Mouse (Mus musculus): Measurements from ENCODE around the gene Pdcl2. TPM values are rescaled to one million over a fixed set of nuclear protein-coding genes. Genes with fewer than 3 reads are reported as not detected.

Gene Pdcl2
- polyA plus RNA-seq, 1 experiment = not detected

DNA sequence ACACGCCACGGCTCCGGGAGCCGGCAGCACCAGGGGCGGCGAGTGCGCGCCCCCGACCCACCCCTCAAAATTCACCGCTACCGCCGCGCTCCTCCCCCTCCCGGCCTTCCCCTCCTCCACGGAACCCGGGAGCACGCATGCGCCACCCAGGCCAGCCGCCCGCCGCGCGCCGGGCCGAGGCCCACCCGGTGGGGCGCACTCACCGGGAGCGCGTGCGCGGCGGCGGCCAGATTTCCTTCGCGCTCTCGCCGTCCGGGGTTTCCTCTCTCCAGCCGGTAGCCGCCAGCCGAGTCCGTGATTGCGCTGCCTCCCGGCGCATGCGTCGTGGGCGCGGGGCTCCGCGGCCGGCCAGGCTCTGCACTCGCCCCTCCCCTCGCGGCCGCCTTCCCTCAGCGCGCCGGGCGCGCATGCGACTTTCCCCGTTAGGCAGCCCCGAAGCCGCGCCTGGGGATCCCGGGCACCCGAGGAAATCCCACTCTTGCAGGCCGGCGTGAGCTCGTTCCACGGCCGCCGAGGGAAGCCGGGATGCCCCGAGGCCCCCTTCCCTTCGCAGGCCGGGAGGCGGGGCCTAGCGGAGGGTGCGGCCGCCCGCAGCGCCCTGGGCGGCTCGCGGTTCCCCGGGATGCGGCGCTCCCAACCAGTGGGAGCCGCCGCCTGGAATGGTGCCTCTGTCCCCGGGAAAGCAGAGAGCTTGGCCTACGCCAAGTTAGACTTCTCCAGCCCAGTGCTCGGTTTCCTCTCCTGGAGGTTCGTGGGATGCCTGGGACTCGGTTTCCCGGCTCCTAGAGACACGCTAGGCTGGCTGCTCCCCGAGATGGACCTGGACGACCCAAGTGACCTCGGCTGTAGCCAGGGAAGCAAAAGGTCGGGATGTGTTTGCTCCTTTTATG, 26.3 kb downstream of the Pdcl2 start, which contains the start of gene Clock:
Gene Clock (minus strand): TSS at position 341 of the 890 bp plus-strand sequence.
- Histone ChIP-seq H3K4me3 (ENCODE audit: insufficient read depth, low read length) (peak within 1 kb of the TSS; percentile 72), H3K4me1 (ENCODE audit: control insufficient read depth, insufficient read depth, low read length) (peaks cover 2% of the 10 kb centered on the region; the same call in 1 of the 2 replicates), H3K27ac (ENCODE audit: insufficient read depth, low read length) (peak within 1 kb of the TSS; percentile 89)
- TF ChIP-seq POLR2A (IDR thresholded peaks at IDR 0.05; ENCODE audit: extremely low read depth, insufficient read depth, low read length) (peak; percentile 61), CTCF (IDR thresholded peaks at IDR 0.05; ENCODE audit: extremely low read depth, insufficient read depth, low read length) (no peak)

DNA sequence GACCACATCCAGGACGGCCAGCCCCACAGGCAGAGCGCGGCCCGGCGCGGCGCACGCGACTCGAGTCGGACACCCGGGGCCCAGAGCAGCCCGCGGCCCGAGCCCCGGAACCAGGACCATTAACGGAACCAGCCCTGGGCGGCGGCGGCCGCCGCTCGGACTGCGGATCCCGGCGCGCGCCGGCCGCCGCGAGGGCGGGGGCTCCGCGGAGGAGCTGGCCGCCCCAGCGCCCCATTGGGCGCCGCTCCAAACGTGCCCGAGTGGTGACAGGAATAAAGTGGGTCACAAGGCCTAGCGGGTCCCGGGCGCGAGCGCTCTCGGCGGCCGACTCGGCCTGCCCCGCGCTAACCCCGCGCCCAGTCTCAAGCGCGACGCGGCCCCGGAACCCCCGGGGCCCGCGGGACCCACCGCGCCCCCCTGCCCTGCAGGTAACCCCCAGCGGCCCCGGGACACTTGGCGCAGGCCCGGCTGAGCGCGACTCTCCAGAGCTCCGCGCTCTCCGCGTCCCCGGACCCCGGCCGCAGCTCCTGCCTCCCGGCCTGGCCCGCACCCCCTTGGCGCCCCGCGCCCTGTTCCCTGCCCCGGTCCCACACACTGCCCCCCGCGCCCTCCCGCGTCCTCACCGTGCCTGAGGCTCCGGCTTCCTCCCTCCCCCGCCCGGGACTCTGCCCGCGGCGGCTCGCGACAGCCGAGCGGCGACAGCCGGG, 27.1 kb downstream of the Pdcl2 start:
- peaks cover 2% of the 10 kb centered on the region; the same call in 1 of the 2 replicates for H3K4me1 ChIP-seq (ENCODE audit: control insufficient read depth, insufficient read depth, low read length)
- peak overlapping the region; percentile 89 for H3K27ac ChIP-seq (ENCODE audit: insufficient read depth, low read length)
- peak overlapping the region; percentile 72 for H3K4me3 ChIP-seq (ENCODE audit: insufficient read depth, low read length)
- TF ChIP-seq POLR2A (IDR thresholded peaks at IDR 0.05; ENCODE audit: extremely low read depth, insufficient read depth, low read length) (no peak), CTCF (IDR thresholded peaks at IDR 0.05; ENCODE audit: extremely low read depth, insufficient read depth, low read length) (no peak)

DNA sequence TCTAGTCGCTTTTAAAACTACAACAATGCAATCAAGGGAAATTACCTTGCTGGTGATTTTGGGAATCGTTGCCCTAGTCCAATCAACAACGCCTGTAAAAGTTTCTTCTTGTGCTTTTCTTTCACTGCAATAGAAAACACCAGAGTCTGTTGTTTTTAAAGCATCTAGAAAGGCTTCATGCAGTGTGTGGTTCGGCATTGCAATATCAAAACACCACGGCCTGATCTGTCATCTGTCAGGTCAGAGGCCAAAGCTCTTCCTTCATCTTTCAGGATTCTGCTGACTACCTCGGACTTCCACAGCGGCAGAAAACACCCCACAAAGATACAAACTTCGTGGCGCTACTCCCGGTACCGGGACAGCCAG, 27.6 kb downstream of the Pdcl2 start:
- Histone ChIP-seq H3K4me3 (ENCODE audit: insufficient read depth, low read length) (peak overlapping the region; percentile 72), H3K27ac (ENCODE audit: insufficient read depth, low read length) (no peak overlapping the region), H3K4me1 (ENCODE audit: control insufficient read depth, insufficient read depth, low read length) (peaks cover 2% of the 10 kb centered on the region; the same call in 1 of the 2 replicates)
- TF ChIP-seq CTCF (IDR thresholded peaks at IDR 0.05; ENCODE audit: extremely low read depth, insufficient read depth, low read length) (no peak), POLR2A (IDR thresholded peaks at IDR 0.05; ENCODE audit: extremely low read depth, insufficient read depth, low read length) (no peak)

DNA sequence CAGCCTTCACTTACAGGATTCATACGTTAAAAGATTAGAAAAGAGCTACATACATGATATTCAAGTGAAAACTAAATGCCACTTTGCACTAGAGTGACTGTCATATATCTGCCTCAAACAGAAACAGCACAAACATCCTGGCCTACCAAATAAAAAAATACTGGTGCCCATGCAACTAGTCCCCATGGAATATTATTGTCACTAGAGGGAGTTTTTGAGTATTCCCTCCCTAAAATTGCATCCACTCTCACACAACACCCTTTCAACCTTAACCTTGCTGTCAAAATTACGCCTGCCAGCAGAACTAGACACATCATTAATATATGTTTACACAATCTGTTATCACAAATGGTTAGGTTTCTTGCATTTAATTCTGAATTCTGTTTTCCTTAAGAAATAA, 28.9 kb downstream of the Pdcl2 start:
- Histone ChIP-seq H3K4me1 (ENCODE audit: control insufficient read depth, insufficient read depth, low read length) (peaks cover 2% of the 10 kb centered on the region; the same call in 1 of the 2 replicates), H3K27ac (ENCODE audit: insufficient read depth, low read length) (no peak overlapping the region), H3K4me3 (ENCODE audit: insufficient read depth, low read length) (no peak overlapping the region)
- TF ChIP-seq CTCF (IDR thresholded peaks at IDR 0.05; ENCODE audit: extremely low read depth, insufficient read depth, low read length) (no peak), POLR2A (IDR thresholded peaks at IDR 0.05; ENCODE audit: extremely low read depth, insufficient read depth, low read length) (no peak)

DNA sequence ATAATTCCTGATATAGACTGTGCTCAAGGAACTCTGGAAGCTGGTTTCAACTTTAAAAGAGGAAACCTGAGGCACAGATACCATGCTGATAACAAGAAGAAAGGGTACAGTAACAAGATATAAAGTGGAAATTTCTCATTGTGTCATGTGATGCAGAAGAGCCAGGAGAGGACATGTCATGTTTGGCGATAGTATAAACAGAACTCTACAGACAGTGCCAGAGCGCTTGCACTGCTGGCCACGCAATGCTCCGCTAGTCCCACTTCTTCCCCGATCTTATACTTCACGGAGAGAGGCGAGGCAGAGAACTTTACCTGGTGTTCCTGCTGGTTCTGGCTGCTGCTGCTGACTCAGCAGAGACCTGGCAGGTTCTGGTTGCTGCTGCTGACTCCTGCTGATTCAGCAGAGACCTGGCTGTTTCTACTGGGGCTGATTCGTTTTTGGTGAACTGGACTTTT, 41.7 kb downstream of the Pdcl2 start:
- H3K4me1 ChIP-seq (ENCODE audit: control insufficient read depth, insufficient read depth, low read length) = no peaks in the 10 kb centered on the region
- no peak overlapping the region for H3K27ac ChIP-seq (ENCODE audit: insufficient read depth, low read length)
- no peak overlapping the region for H3K4me3 ChIP-seq (ENCODE audit: insufficient read depth, low read length)
- TF ChIP-seq POLR2A (IDR thresholded peaks at IDR 0.05; ENCODE audit: extremely low read depth, insufficient read depth, low read length) (no peak), CTCF (IDR thresholded peaks at IDR 0.05; ENCODE audit: extremely low read depth, insufficient read depth, low read length) (no peak)

DNA sequence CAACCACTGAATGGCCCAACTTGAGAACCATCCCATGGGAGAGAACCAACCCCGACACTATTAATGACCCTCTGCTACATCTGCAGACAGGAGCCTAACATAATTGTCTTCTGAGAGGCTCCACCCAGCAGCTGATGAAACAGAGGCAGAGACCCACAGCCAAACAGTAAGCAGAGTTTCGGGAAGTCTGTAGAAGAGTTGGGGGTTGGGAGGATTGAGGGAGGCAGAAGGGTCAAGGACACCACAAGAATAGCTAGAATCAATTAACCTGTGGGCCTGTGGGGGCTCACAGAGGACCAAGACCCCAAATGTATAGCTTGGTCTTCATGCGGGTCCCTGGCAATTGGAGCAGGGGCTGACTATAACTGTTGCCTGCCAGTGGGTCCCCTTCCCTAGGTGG, 42.7 kb downstream of the Pdcl2 start:
- no peak for TF ChIP-seq POLR2A (IDR thresholded peaks at IDR 0.05; ENCODE audit: extremely low read depth, insufficient read depth, low read length)
- TF ChIP-seq CTCF (IDR thresholded peaks at IDR 0.05; ENCODE audit: extremely low read depth, insufficient read depth, low read length) = no peak
- H3K4me1 ChIP-seq (ENCODE audit: control insufficient read depth, insufficient read depth, low read length) = no peaks in the 10 kb centered on the region
- no peak overlapping the region for H3K4me3 ChIP-seq (ENCODE audit: insufficient read depth, low read length)
- no peak overlapping the region for H3K27ac ChIP-seq (ENCODE audit: insufficient read depth, low read length)

DNA sequence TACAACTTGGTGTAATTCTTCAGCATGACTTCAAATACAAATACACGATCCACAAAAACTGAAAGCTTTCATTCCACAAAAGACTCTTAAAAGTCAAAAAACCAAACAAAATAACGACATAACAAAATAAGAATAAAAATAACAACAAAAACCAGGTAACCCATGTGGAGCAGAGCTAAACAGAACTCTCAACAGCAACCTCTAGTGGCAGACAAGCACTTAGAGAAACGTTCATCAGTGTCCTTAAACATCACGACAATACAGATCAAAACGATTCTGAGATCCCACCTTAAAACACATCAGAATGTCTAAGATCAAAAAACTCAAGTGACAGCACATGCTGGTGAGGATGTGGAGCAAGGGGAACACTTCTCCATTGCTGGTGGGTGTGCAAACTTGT, 43.9 kb downstream of the Pdcl2 start:
- Histone ChIP-seq H3K27ac (ENCODE audit: insufficient read depth, low read length) (no peak overlapping the region), H3K4me1 (ENCODE audit: control insufficient read depth, insufficient read depth, low read length) (no peaks in the 10 kb centered on the region), H3K4me3 (ENCODE audit: insufficient read depth, low read length) (no peak overlapping the region)
- no peak for TF ChIP-seq POLR2A (IDR thresholded peaks at IDR 0.05; ENCODE audit: extremely low read depth, insufficient read depth, low read length)
- no peak for TF ChIP-seq CTCF (IDR thresholded peaks at IDR 0.05; ENCODE audit: extremely low read depth, insufficient read depth, low read length)

DNA sequence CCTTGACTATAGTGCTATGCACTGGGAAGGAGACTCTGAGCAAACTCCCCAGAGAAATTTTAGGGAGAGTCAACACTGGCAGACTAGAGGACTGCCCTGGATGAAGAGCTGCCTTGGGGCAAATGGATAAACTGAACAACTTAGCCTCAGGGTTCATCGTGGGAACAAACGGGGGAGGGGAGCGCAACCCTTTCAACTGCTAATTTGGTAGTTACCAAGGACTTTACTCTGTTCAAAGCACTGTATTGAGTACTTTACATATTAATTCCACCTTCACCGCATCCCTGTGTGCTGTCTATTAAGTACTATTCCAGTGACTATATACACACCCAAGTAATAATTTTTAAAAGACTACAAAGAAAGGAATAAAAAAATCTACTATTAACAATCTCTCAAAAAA, 45.3 kb downstream of the Pdcl2 start:
- TF ChIP-seq POLR2A (IDR thresholded peaks at IDR 0.05; ENCODE audit: extremely low read depth, insufficient read depth, low read length) (no peak), CTCF (IDR thresholded peaks at IDR 0.05; ENCODE audit: extremely low read depth, insufficient read depth, low read length) (no peak)
- H3K4me1 ChIP-seq (ENCODE audit: control insufficient read depth, insufficient read depth, low read length) = no peaks in the 10 kb centered on the region; the same call in 1 of the 2 replicates
- no peak overlapping the region for H3K4me3 ChIP-seq (ENCODE audit: insufficient read depth, low read length)
- no peak overlapping the region for H3K27ac ChIP-seq (ENCODE audit: insufficient read depth, low read length)

DNA sequence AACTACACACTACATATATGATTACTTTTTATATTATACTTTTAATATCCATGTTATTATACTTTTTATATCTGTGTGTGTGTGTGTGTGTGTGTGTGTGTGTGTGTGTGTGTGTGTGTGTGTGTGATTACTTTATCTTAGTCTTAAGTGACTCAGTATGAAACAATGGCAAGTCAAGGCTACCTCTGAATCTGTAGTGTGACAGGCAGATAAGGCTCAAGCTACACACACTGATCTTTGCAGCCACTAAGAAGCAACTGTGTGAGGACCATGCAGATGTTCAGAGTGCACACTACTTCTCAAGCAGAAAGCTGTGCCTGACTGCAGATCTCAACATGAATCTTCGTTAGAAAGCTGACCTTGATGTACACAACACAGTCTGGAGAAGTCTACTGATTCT, 47.1 kb downstream of the Pdcl2 start:
- TF ChIP-seq CTCF (IDR thresholded peaks at IDR 0.05; ENCODE audit: extremely low read depth, insufficient read depth, low read length) (no peak), POLR2A (IDR thresholded peaks at IDR 0.05; ENCODE audit: extremely low read depth, insufficient read depth, low read length) (no peak)
- Histone ChIP-seq H3K27ac (ENCODE audit: insufficient read depth, low read length) (no peak overlapping the region), H3K4me3 (ENCODE audit: insufficient read depth, low read length) (no peak overlapping the region), H3K4me1 (ENCODE audit: control insufficient read depth, insufficient read depth, low read length) (no peaks in the 10 kb centered on the region; the same call in 1 of the 2 replicates)
